Mouse (Mus musculus) brown adipose tissue, adult 24 weeks (tissue): ENCODE results near the gene Mrpl40. TPM values are rescaled to one million over a fixed set of nuclear protein-coding genes. Genes with fewer than 3 reads are reported as not detected.
"Not testable (repeated sequence)": the region's sequence is repeated elsewhere in the genome, so short reads cannot be mapped to it uniquely, and the experiment has no call there.

Source experiments
- H3K27ac ChIP-seq: fragments of 200-500 bp; replicated peaks from 2 replicates; pipeline ENCODE4 v1.5.1; 2012; ENCODE audit warnings: low read depth, mild to moderate bottlenecking, low read length
- H3K4me1 ChIP-seq: fragments of 200-500 bp; 2 replicates; pipeline ENCODE4 v1.6.1; 2012; ENCODE audit warnings: low read length, mixed read lengths; ENCODE audit not compliant: control insufficient read depth, insufficient read depth, insufficient read length
- H3K4me3 ChIP-seq: fragments of 200-500 bp; 2 replicates; pipeline ENCODE4 v1.5.1; 2012; ENCODE audit warnings: low read depth, mild to moderate bottlenecking, low read length, moderate library complexity; ENCODE audit not compliant: insufficient read depth
- polyA plus RNA-seq: library from polyadenylated mRNA; stranded (reverse); fragments of >200 nt; gene quantifications from 2 replicates; pipeline ENCODE4 v1.2.4, GENCODE M21; 2012; ENCODE audit not compliant: missing spikeins, insufficient read depth, insufficient read length

Gene Mrpl40
- polyA plus RNA-seq, 1 experiment, result 124 TPM

DNA sequence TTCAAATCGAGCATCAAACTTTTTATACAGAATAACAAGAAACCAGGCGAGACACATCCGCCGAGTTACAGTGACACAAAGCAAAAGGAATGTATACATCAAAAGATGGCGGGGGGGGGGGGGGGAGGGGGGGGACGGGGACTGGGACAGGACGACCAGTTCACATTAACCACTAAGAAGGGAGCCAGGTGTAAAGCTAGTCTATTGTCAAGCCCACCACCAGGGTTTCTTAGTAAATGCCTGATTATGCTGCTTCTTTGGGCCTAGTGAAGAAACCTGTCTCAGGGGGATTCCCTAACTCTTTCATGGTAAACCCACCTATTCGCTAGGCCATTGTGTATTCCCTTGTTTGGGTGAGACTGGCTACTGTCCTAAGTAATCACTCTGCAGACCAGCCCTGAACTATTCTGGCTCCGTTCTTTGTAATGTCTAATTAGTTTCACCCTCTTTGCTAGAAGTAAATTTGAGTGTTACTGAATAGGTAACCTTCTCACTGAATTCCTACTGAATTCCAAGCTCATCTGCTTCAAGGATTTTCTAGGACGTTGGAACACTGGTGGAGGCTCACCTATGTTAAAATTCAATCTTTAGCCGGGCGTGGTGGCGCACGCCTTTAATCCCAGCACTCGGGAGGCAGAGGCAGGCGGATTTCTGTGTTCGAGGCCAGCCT is 27.0 kb downstream of the Mrpl40 start:
- H3K27ac ChIP-seq, H3K4me1 ChIP-seq, H3K4me3 ChIP-seq: not testable (repeated sequence)

DNA sequence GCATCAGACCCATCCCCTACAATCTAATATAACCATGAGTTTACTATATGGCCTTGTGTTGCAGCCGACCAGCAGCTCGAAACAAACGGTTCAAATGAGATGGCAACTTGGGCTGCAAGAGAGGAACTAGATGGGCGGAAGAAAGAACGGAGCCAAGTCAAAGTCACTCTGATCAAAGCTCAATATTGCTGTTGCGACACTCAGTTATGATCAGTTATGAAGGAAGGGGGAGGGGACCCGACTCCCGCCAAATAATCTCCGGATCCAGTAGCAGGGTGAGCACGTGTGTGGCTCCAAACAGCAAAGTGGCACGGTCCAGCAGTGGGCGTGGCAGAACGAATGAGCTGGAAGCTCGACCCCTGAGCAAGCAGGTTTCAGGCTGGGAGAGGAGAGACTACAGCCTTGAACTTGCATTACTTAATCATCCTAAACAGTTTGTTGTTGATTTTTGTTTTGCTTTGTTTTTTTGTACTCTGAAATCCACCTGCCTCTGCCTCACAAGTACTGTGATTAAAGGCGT is 30.3 kb downstream of the Mrpl40 start:
- H3K27ac ChIP-seq, result no peak overlapping the region
- no peak overlapping the region for H3K4me3 ChIP-seq
- no peaks in the 10 kb centered on the region for H3K4me1 ChIP-seq

DNA sequence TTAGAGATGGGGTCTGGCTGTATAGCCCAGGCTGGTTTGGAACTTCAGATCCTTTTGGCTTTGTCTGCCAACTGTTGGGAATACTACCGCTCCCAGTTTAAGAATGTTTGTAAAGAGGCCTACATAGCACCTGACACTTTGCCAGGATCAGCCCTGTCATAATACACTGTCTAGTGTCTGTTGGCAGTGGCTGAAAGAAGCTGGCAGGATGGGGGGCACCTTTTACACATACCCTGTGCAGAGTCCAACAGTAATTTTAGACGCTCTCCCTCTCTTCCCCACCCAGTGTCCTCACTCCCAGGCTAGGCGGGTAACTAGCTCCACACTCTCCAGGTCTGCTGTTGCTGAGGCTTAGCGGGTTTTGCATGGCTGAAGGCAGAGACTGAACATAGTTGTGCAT is 38.3 kb downstream of the Mrpl40 start:
- Histone ChIP-seq H3K27ac (no peak overlapping the region), H3K4me1 (no peaks in the 10 kb centered on the region), H3K4me3 (no peak overlapping the region)

DNA sequence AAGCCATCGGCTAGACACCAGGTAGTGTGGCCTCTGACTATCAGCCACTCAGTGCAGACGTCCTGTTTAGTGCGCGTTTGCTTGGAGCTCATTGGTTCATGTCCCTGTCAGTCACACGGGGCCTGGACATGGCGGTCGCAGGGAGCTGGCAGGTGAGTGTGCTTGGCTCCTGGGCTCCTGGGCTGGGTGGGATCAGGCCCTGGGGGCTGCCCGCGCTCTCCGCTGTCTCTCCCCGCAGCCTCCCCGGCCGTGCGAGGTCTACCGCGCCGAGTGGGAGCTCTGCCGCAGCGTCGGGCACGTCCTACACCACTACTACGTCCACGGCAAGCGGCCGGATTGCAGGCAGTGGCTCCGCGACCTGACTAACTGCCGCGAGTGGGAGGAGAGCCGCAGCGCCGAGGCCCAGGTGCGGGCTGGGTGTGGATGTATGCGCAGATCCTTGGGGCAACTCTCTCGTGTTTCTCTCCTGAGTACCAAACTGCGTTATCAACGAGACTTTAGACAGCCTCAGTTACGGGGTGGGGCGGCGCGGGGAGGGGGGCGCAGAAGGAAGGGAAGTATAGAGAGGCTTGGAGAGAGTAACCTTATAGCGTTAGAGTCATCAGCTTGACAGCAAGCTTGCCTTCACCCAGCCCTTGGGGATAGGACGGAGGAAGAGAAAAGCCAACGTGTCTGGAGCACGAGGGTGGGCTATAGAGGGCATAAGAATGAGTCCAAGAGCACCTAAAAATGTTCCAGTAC is 40.0 kb downstream of the Mrpl40 start, which contains the start of the genes 2510002D24Rik and Gm28539:
Gene 2510002D24Rik (plus strand): TSS at position 111 of the 741 bp plus-strand sequence.
Gene Gm28539 (plus strand): TSS at position 117 of the 741 bp plus-strand sequence.
- H3K4me3 ChIP-seq, result peak within 1 kb of the TSS; percentile 94
- H3K27ac ChIP-seq, result no peak within 1 kb of the TSS
- H3K4me1 ChIP-seq, result no peaks in the 10 kb centered on the region

DNA sequence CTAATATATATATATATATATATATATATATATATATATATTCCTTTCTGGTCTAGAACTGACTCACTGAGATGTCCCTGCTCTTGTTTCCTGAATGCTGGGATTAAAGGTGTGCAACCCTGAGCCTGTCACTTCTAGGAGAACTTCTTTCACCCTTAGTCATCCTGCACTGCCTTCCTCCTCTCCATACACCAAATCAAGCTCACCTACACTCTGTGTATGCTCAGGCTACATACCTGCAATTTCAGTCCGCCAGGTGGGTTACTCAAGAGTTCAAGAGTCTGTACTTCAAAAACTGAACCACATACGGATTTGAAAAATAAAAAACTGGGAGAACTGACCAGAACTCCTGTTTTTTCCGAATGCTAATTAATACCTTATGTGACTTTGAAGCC is 40.6 kb downstream of the Mrpl40 start:
- H3K4me1 ChIP-seq, result no peaks in the 10 kb centered on the region
- peak overlapping the region; percentile 94; the same call in 1 of the 2 replicates for H3K4me3 ChIP-seq
- no peak overlapping the region for H3K27ac ChIP-seq

DNA sequence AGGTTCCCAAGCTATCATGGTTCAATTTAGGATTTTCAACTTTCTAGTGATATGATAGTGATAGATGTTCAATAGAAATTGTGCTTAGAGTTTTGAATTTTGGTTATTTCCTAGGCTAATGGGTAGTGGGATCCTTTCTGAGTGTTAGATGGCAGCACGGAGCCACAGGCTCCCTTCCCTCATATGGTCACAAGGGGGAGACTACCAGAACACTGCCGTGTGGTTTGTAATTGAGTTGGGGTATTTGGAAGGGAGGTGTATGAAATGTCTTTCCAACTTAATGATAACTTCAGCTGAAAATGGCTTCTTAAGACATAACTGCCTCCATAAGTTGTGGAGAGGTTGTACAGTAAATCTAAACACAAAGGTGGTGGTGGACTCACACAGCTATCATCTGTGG is 43.2 kb downstream of the Mrpl40 start:
- Histone ChIP-seq H3K27ac (no peak overlapping the region), H3K4me3 (no peak overlapping the region), H3K4me1 (no peaks in the 10 kb centered on the region)

DNA sequence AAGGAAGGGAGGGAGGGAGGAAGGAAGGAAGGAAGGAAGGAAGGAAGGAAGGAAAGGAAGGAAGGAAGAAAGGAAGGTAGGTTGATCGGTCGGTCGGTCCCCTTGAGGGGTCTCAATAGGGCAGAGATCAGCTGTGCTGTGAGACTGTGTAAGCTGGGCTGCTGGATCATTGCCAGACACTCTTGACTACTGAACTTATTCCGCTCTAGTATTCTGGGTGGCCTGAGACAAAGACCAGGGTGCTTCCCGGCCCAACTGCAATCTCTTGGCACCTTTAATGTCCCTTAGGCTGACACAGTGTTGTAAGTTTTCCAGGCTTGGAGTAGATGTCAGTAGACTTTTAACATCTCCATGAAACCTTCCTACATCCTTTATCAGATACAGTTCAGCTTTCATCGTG is 47.6 kb downstream of the Mrpl40 start:
- H3K4me3 ChIP-seq, result no peak overlapping the region
- H3K4me1 ChIP-seq, result no peaks in the 10 kb centered on the region
- H3K27ac ChIP-seq, result no peak overlapping the region

DNA sequence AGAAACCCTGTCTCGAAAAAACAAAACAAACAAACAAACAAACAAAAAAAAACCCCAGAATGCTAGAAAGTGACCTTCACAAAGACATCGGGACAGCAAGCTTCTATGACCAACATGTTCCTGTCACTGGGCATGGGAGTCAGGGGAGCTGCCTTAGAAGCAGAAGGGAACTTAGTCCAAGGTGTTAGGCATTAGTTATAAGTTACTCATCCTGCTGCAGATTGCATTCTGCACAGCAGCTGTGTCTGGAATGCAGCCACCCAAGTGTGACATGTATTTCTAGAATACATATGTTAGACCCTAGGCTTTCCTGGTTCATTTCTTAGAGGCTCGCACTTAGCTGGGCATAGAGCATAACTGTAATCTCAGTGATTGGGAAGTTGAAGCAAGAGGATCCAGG is 48.0 kb downstream of the Mrpl40 start:
- Histone ChIP-seq H3K4me3 (no peak overlapping the region), H3K27ac (no peak overlapping the region), H3K4me1 (no peaks in the 10 kb centered on the region)

DNA sequence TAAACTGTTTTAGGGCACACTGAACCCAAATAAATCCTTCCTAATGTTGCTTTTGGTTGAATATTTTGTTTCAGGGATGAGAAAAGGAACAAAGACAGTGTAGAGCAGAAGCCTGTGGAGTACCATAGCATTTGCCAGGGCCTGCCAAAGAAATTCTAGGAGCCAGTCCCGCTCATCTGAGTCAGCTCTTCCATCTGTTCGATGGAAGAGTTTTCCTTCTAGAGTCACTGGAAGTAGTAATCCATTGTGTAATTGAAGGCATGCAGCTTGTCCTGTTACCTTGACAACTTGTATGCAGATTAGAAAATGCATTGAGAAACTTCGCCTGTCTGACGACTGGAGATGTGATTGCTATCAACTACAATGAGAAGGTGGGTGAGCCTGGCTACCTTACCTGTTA is 53.7 kb downstream of the Mrpl40 start:
- no peaks in the 10 kb centered on the region for H3K4me1 ChIP-seq
- no peak overlapping the region for H3K4me3 ChIP-seq
- H3K27ac ChIP-seq, result no peak overlapping the region

DNA sequence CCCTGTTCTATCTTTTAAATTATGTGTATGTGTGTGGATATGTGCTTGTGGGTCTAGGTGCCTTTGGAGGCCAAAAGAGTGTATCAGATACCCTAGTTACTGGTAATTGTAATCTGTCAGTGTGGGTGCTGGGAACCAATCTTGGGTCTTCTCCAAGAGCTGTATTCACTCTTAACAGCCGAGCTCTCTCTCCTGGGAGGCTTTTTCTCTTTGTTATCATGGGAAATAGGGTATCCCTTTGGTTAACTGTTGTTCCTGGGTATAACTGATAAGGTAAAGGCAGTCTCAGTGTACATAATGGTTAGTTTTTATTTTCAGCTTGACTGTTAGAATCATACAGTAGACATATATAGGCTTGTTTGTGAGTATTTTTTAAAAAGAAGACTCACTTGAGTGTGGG is 54.3 kb downstream of the Mrpl40 start:
- Histone ChIP-seq H3K4me3 (no peak overlapping the region), H3K27ac (no peak overlapping the region), H3K4me1 (no peaks in the 10 kb centered on the region)

Other genes starting within 250 kb of the Mrpl40 start
- 3.3 and 7.1 TPM in 2 replicates for gene Sept5, start 246.9 kb downstream of the Mrpl40 start, polyA plus RNA-seq
- 36.1 and 37.1 TPM in 2 replicates for gene Cldn5, start 100.0 kb downstream of the Mrpl40 start, polyA plus RNA-seq
- 75.6 and 91.2 TPM in 2 replicates for gene Ufd1, start 65.1 kb downstream of the Mrpl40 start, polyA plus RNA-seq
- 4.8 and 5.6 TPM in 2 replicates for gene Cdc45, start 64.9 kb downstream of the Mrpl40 start, polyA plus RNA-seq
- 23.0 and 25.6 TPM in 2 replicates for gene 2510002D24Rik, start 40.3 kb downstream of the Mrpl40 start, polyA plus RNA-seq
- gene Gm28539, start 40.3 kb downstream of the Mrpl40 start, polyA plus RNA-seq, result 0.63 TPM in 1 of 2 replicates, not detected in the other
- 8.8 and 15.0 TPM in 2 replicates for gene Hira, start 175 bp upstream of the Mrpl40 start, polyA plus RNA-seq